Mouse (Mus musculus): Measurements from ENCODE around the gene Efna5. TPM values are rescaled to one million over a fixed set of nuclear protein-coding genes. Genes with fewer than 3 reads are reported as not detected.

Gene Efna5
- polyA plus RNA-seq, 1 experiment from 2014 or later = 36.2 TPM

DNA sequence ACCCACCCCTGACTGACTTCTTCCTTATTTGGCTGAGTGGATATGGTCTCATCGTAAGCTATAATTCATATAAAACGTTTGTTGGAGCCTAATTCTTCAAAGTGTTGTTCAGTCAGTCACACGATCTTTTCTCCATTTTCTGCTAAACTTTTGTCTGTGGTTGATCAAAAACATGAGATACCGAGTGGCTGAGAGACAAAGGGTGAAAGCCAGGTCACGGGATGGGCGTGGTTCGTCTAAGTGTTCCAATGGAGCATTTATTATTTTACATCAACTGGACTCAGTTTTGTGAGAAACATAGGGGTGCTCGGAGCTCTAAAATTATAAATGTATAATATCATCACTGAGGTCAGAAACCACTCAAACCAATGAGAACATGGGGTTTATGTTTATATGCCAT lies 209.0 kb downstream of the Efna5 start:
- H3K9me3 ChIP-seq (ENCODE audit: control insufficient read depth, low read length) = no peaks in the 10 kb centered on the region
- 0 out of 2 replicates have a peak, but pooled peaks cover 4% of the 10 kb centered on the region for H3K4me1 ChIP-seq (replicated peaks; ENCODE audit: control insufficient read depth, insufficient read depth, low read length)
- ATAC-seq (ENCODE audit: low FRiP score) = no peak
- DNase-seq (ENCODE audit: low spot score) = no peak
- no peaks in the 10 kb centered on the region for H3K36me3 ChIP-seq (replicated peaks; ENCODE audit: control insufficient read depth, insufficient read depth)
- no peak overlapping the region for H3K27ac ChIP-seq
- H3K4me3 ChIP-seq (replicated peaks; ENCODE audit: low read length) = no peak overlapping the region
- H3K4me2 ChIP-seq (replicated peaks) = no peak overlapping the region
- no peak overlapping the region for H3K9ac ChIP-seq
- 84% methylated on average over 8 of the region's 8 CpGs for WGBS
- H3K27me3 ChIP-seq (ENCODE audit: control insufficient read depth, insufficient read depth, low read length) = no peaks in the 10 kb centered on the region

DNA sequence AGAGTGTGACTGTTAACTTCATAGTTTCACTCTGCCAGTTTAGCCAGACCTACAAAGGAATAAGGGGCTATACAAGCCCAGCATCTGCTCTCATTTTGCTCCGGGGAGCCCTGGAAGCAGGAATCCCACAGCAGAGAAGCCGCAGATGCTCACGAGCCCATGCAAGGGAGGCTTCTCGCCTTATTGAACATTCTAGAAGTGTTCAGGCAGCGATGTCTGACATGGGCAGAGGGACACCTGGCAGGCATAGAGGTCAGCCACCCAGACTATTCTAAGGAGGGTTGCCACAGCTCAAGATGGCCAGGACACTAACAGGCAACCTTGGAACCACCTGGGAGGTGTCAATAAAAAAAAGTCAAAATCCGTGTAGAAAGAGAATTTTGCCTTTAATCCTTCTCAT lies 214.4 kb downstream of the Efna5 start:
- H3K36me3 ChIP-seq (replicated peaks; ENCODE audit: control insufficient read depth, insufficient read depth) = no peaks in the 10 kb centered on the region
- DNase-seq (ENCODE audit: low spot score) (no peak), ATAC-seq (ENCODE audit: low FRiP score) (no peak)
- H3K4me2 ChIP-seq (replicated peaks) = no peak overlapping the region
- H3K27ac ChIP-seq = no peak overlapping the region
- no peaks in the 10 kb centered on the region for H3K27me3 ChIP-seq (ENCODE audit: control insufficient read depth, insufficient read depth, low read length)
- no peak overlapping the region for H3K9ac ChIP-seq
- H3K4me1 ChIP-seq (replicated peaks; ENCODE audit: control insufficient read depth, insufficient read depth, low read length) = no peaks in the 10 kb centered on the region
- WGBS = 78% methylated on average over 6 of the region's 6 CpGs
- no peak overlapping the region for H3K4me3 ChIP-seq (replicated peaks; ENCODE audit: low read length)
- H3K9me3 ChIP-seq (ENCODE audit: control insufficient read depth, low read length) = no peaks in the 10 kb centered on the region

DNA sequence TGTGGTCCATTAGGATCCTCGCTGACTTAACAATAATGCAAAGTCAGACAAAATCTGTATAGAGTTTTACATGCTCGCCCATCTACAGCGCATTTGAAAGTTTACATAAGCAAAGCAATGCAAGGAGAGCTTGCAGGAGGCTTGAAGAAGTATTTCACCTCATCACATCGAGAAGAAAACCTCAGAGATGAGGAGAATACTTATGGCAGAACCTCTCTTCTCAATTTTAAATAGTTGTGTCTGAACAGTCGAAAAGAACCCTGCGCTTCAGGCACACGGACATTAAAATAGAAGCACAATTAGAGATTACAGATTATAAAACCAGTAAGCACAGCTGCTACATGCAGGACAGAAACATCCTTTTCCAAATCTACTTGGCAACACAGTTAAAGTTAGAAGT lies 215.3 kb downstream of the Efna5 start:
- H3K9ac ChIP-seq = no peak overlapping the region
- H3K36me3 ChIP-seq (replicated peaks; ENCODE audit: control insufficient read depth, insufficient read depth) = no peaks in the 10 kb centered on the region
- ATAC-seq (ENCODE audit: low FRiP score) (no peak), DNase-seq (ENCODE audit: low spot score) (no peak)
- H3K27ac ChIP-seq = no peak overlapping the region
- WGBS = 78% methylated on average over 7 of the region's 7 CpGs
- H3K27me3 ChIP-seq (ENCODE audit: control insufficient read depth, insufficient read depth, low read length) = no peaks in the 10 kb centered on the region
- H3K4me1 ChIP-seq (replicated peaks; ENCODE audit: control insufficient read depth, insufficient read depth, low read length) = no peaks in the 10 kb centered on the region
- no peak overlapping the region for H3K4me2 ChIP-seq (replicated peaks)
- no peaks in the 10 kb centered on the region for H3K9me3 ChIP-seq (ENCODE audit: control insufficient read depth, low read length)
- H3K4me3 ChIP-seq (replicated peaks; ENCODE audit: low read length) = no peak overlapping the region

DNA sequence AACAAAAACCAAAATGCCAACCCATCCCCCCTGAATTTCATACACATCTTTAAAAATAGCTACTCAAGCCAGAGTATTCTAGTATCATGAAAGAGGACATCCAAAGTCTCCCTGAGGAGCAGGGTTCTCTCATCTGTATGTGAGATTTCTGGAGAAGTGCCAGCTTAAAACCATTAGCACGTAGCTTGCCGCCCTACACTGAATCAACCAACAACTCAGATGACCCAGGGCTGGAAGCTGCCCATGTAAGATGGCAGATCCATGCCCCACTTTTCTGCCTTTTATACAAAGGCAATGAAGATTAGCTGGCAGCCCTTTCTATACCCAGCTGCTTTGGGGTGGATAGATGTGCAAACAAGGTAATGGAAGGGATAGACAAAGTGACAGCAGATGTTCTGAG lies 216.4 kb downstream of the Efna5 start:
- Histone ChIP-seq H3K4me3 (replicated peaks; ENCODE audit: low read length) (no peak overlapping the region), H3K4me2 (replicated peaks) (no peak overlapping the region), H3K9me3 (ENCODE audit: control insufficient read depth, low read length) (no peaks in the 10 kb centered on the region), H3K27me3 (ENCODE audit: control insufficient read depth, insufficient read depth, low read length) (no peaks in the 10 kb centered on the region), H3K36me3 (replicated peaks; ENCODE audit: control insufficient read depth, insufficient read depth) (no peaks in the 10 kb centered on the region), H3K9ac (no peak overlapping the region), H3K27ac (no peak overlapping the region), H3K4me1 (replicated peaks; ENCODE audit: control insufficient read depth, insufficient read depth, low read length) (peaks cover 10% of the 10 kb centered on the region)
- DNase-seq (ENCODE audit: low spot score) (no peak), ATAC-seq (ENCODE audit: low FRiP score) (no peak)
- 53% methylated on average over 2 of the region's 2 CpGs for WGBS

DNA sequence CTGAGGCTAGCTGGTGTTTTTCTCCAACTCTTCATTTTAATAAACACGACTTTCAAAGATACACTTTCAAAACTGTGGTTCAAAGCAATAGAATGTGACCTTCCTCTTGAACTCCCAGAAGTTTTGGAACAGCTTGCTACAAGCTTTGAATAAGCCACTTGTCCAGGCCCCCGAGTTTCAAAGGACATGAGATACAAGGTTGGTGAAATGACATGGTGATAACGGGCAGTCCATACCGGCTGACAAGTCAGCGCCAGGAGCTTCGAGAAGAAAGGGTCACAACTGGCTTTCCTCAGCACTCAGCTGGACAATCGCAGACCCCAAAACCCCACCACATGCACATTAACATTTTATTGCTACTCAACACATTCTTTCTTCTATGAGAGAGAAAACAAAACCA lies 219.3 kb downstream of the Efna5 start:
- Histone ChIP-seq H3K9me3 (ENCODE audit: control insufficient read depth, low read length) (no peaks in the 10 kb centered on the region), H3K9ac (no peak overlapping the region), H3K4me2 (replicated peaks) (no peak overlapping the region), H3K27ac (no peak overlapping the region), H3K4me1 (replicated peaks; ENCODE audit: control insufficient read depth, insufficient read depth, low read length) (peaks cover 18% of the 10 kb centered on the region), H3K27me3 (ENCODE audit: control insufficient read depth, insufficient read depth, low read length) (no peaks in the 10 kb centered on the region), H3K4me3 (replicated peaks; ENCODE audit: low read length) (no peak overlapping the region), H3K36me3 (replicated peaks; ENCODE audit: control insufficient read depth, insufficient read depth) (no peaks in the 10 kb centered on the region)
- ATAC-seq (ENCODE audit: low FRiP score) (no peak), DNase-seq (ENCODE audit: low spot score) (no peak)
- 68% methylated on average over 7 of the region's 7 CpGs for WGBS

DNA sequence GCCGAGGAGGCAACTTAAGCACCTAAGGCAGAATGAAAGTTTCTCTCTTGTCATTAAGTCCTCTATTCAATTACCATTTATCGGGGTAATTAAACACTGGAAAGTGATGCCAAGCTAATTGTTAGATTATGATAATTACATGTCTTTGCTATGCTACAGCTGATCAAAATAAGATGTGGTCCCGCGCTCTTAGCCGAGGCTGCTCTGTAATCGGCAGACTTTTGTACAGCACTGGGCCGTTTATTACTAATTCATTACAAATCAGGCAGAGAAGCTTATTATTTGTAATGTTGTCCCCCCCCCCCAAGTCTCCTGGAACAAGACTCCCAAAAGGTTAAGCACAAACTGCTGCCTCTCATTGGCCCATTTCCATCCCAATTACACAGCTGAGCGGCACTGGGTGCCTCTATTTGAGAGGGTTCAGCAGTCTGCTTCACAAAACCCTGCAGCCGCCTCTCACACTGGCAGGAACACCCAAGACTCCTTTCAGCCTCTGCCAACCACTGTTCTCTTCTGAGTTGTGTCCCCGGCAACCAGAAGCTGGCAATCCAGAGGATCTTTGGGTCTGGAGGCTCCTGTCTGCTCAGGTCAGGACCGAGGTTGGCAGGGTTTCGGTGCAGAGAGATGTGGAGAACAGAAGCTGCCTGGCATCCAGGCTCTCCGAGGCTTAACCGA lies 221.5 kb downstream of the Efna5 start:
- H3K36me3 ChIP-seq (replicated peaks; ENCODE audit: control insufficient read depth, insufficient read depth) = no peaks in the 10 kb centered on the region
- H3K4me1 ChIP-seq (replicated peaks; ENCODE audit: control insufficient read depth, insufficient read depth, low read length) = peaks cover 18% of the 10 kb centered on the region
- ATAC-seq (ENCODE audit: low FRiP score) = peak; percentile 93
- WGBS = 32% methylated on average over 14 of the region's 14 CpGs
- peak overlapping the region; percentile 74 for H3K27ac ChIP-seq
- no peak overlapping the region for H3K4me3 ChIP-seq (replicated peaks; ENCODE audit: low read length)
- DNase-seq (ENCODE audit: low spot score) = peak; percentile 69
- no peaks in the 10 kb centered on the region for H3K9me3 ChIP-seq (ENCODE audit: control insufficient read depth, low read length)
- peak overlapping the region; percentile 14; the same call in 1 of the 2 replicates for H3K9ac ChIP-seq
- H3K27me3 ChIP-seq (ENCODE audit: control insufficient read depth, insufficient read depth, low read length) = no peaks in the 10 kb centered on the region
- H3K4me2 ChIP-seq (replicated peaks) = peak overlapping the region; percentile 33

DNA sequence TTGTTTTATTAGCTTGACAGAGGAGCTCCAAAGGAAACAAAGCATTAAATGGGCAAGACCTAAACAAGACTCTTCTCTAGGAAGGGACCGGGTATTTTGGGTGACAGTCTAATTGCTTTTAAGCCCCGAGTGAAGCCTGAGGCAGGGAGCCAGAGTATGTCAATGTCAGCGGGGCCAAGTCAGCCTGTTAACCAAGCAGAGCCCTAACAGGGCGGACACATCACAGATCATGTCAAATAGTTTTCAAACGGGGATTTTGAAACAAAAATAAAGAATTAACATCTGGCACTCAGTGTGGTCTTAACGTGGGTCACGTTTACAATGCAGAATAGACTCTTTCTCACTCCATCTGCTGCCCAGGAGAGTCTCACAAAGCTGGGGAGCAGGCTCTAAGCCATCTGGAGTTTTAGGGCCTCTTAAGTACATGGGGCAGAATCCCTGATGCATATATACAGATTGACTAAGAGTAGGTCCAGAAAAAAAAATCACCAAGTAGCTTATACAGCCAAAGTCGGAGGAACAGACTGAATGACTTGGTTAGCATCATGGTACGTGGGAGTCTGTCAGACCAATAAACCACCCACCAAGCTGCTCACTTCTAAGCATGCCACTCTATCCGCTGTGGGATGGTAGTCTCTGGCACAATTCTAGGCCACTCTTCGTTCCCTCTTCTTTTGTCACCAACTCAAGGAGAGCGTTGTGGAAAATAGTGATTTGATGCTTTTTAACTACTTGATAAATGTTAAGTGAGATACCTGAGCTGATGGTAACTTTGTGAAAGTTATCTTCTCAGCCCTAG lies 223.1 kb downstream of the Efna5 start:
- Histone ChIP-seq H3K4me1 (replicated peaks; ENCODE audit: control insufficient read depth, insufficient read depth, low read length) (peaks cover 22% of the 10 kb centered on the region), H3K36me3 (replicated peaks; ENCODE audit: control insufficient read depth, insufficient read depth) (no peaks in the 10 kb centered on the region), H3K27me3 (ENCODE audit: control insufficient read depth, insufficient read depth, low read length) (no peaks in the 10 kb centered on the region), H3K9me3 (ENCODE audit: control insufficient read depth, low read length) (no peaks in the 10 kb centered on the region), H3K9ac (no peak overlapping the region), H3K4me2 (replicated peaks) (no peak overlapping the region), H3K27ac (no peak overlapping the region), H3K4me3 (replicated peaks; ENCODE audit: low read length) (no peak overlapping the region)
- WGBS = 43% methylated on average over 12 of the region's 12 CpGs
- ATAC-seq (ENCODE audit: low FRiP score) = no peak
- DNase-seq (ENCODE audit: low spot score) = no peak

DNA sequence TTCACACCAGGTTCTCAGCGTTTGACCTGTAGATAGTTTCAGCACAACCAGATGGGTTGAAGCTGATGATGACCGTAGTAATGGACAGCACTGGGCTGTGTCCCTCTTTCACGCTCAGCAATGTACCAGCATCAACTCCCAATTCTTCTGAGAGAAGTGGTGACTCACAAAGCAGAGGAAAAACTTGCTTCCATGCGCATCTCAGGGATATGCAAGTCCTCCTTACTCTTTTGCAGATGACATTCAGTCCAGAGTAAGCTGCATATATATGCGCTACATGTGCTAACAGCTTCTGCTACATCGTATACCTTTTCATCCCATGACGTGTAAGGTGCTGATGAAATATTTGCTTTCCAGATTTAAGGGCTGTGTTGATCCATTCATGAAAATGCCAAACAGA lies 224.1 kb downstream of the Efna5 start:
- H3K4me1 ChIP-seq (replicated peaks; ENCODE audit: control insufficient read depth, insufficient read depth, low read length) = peaks cover 25% of the 10 kb centered on the region
- no peak for ATAC-seq (ENCODE audit: low FRiP score)
- WGBS = 89% methylated on average over 7 of the region's 7 CpGs

DNA sequence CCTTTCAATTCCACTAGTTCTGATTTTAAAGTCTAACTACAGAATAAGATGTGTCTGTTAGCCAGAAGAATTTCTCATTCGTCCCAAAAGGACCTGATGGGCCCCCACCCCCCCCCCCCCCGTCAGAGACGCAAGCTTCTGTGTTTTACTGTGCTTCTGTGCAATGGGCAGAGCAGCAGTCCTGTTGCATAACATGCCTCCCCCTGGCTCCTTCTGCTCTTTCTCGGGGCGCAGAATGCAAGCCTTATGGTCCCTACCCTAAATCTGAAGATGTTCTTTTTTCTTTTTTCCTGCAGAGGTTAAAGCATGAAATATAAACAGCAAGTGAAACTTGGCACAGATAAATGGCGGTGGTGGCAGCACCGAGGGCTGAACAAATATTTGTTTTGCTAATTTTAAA lies 224.5 kb downstream of the Efna5 start:
- Histone ChIP-seq H3K27ac (no peak overlapping the region), H3K36me3 (replicated peaks; ENCODE audit: control insufficient read depth, insufficient read depth) (no peaks in the 10 kb centered on the region), H3K4me1 (replicated peaks; ENCODE audit: control insufficient read depth, insufficient read depth, low read length) (peaks cover 25% of the 10 kb centered on the region), H3K27me3 (ENCODE audit: control insufficient read depth, insufficient read depth, low read length) (no peaks in the 10 kb centered on the region), H3K4me2 (replicated peaks) (no peak overlapping the region), H3K9me3 (ENCODE audit: control insufficient read depth, low read length) (no peaks in the 10 kb centered on the region), H3K9ac (no peak overlapping the region), H3K4me3 (replicated peaks; ENCODE audit: low read length) (no peak overlapping the region)
- WGBS = 69% methylated on average over 7 of the region's 7 CpGs
- DNase-seq (ENCODE audit: low spot score) (no peak), ATAC-seq (ENCODE audit: low FRiP score) (no peak)

More for the DNA sequence above, 224.1 kb downstream of the Efna5 start:
- Histone ChIP-seq H3K27me3 (ENCODE audit: control insufficient read depth, insufficient read depth, low read length) (no peaks in the 10 kb centered on the region), H3K9me3 (ENCODE audit: control insufficient read depth, low read length) (no peaks in the 10 kb centered on the region), H3K4me2 (replicated peaks) (no peak overlapping the region), H3K4me3 (replicated peaks; ENCODE audit: low read length) (no peak overlapping the region), H3K27ac (no peak overlapping the region), H3K9ac (no peak overlapping the region), H3K36me3 (replicated peaks; ENCODE audit: control insufficient read depth, insufficient read depth) (no peaks in the 10 kb centered on the region)
- no peak for DNase-seq (ENCODE audit: low spot score)

All from hindbrain, embryonic 14.5 days (tissue).